Mouse (Mus musculus) embryo, embryonic 9.5 days (tissue): Measurements from ENCODE around the gene Gsg1l.

ENCODE experiments used
- DNase-seq: peaks from one replicate; pipeline ENCODE4 v3.0.0-alpha.2; 2017; ENCODE audit errors: extremely low spot score

The Gsg1l gene

GRCm38 (mm10) chr7:125934319-125934718 lies 147.9 kb downstream of the Gsg1l start:
- DNase-seq = no peak

- DNase-seq = no peak
Measured at GRCm38 (mm10) chr7:125933356-125934244, 148.6 kb downstream of the Gsg1l start.

- no peak for DNase-seq
Measured at GRCm38 (mm10) chr7:125931602-125932001, 150.6 kb downstream of the Gsg1l start.

GRCm38 (mm10) chr7:125924044-125924443 lies 158.2 kb downstream of the Gsg1l start:
- DNase-seq = no peak

GRCm38 (mm10) chr7:125920801-125921200 lies 161.4 kb downstream of the Gsg1l start:
- DNase-seq = no peak

- no peak for DNase-seq
Measured at GRCm38 (mm10) chr7:125900386-125901161, 181.6 kb downstream of the Gsg1l start.

GRCm38 (mm10) chr7:125899916-125900315 lies 182.3 kb downstream of the Gsg1l start:
- no peak for DNase-seq

GRCm38 (mm10) chr7:125899036-125899435 lies 183.2 kb downstream of the Gsg1l start:
- no peak for DNase-seq

- DNase-seq = no peak
Measured at GRCm38 (mm10) chr7:125897059-125897458, 185.2 kb downstream of the Gsg1l start.

- no peak for DNase-seq
Measured at GRCm38 (mm10) chr7:125893621-125894020, 188.6 kb downstream of the Gsg1l start.

- no peak for DNase-seq
Measured at GRCm38 (mm10) chr7:125888373-125888772, 193.8 kb downstream of the Gsg1l start.

GRCm38 (mm10) chr7:125887761-125888160 lies 194.4 kb downstream of the Gsg1l start:
- DNase-seq = no peak

- no peak for DNase-seq
Measured at GRCm38 (mm10) chr7:125887124-125887523, 195.1 kb downstream of the Gsg1l start.

- DNase-seq = no peak
Measured at GRCm38 (mm10) chr7:125886116-125886680, 196.0 kb downstream of the Gsg1l start.

- DNase-seq = no peak
Measured at GRCm38 (mm10) chr7:125883232-125883631, 199.0 kb downstream of the Gsg1l start.

- no peak for DNase-seq
Measured at GRCm38 (mm10) chr7:125878040-125878439, 204.2 kb downstream of the Gsg1l start.

GRCm38 (mm10) chr7:125873971-125874495 lies 208.2 kb downstream of the Gsg1l start:
- DNase-seq = no peak

- no peak for DNase-seq
Measured at GRCm38 (mm10) chr7:125872874-125873273, 209.3 kb downstream of the Gsg1l start.

GRCm38 (mm10) chr7:125872202-125872580 lies 210.0 kb downstream of the Gsg1l start:
- no peak for DNase-seq

GRCm38 (mm10) chr7:125871404-125872201 lies 210.6 kb downstream of the Gsg1l start:
- DNase-seq = peak; percentile 4

GRCm38 (mm10) chr7:125868570-125868969 lies 213.6 kb downstream of the Gsg1l start:
- no peak for DNase-seq
